Comparison of ENCODE assay signal across 25 mouse cellular contexts in the genomic region with DNA sequence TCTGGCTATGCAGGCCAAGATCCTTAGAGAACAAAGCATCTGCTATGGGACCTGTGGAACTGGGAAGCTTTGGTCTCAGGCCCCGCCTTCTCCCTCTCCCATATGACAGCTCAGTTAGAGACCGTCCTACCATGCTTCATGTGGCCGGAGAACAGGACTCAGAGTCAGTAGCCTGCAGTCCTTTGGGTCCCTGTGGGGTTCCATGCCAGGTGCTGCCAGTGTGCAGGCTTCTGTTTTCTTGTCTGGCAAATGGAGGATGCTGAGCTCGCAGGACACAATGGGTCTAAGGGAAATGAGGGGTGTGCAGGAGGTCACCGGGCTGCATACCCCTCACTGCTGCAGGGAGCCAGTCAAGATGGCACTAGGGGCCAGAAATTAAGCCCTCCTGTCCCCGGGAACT. TPM values are rescaled to one million over a fixed set of nuclear protein-coding genes. Genes with fewer than 3 reads are reported as not detected.
DNase-seq lines count a peak whose midpoint lies in the region; ATAC-seq and TF ChIP-seq lines count a peak whose summit lies in the region.
"Had no signal": no experiment of that assay in that cellular context is flagged by ENCODE, and none has a peak within 500 bp of the region (broad histone marks: within the 10 kb centered on the region; RNA-seq: fewer than 3 reads in every experiment).

No protein-coding gene starts in this region.

- H3K9me3 ChIP-seq in forebrain, embryonic 15.5 days, result no peaks in the 10 kb centered on the region
- H3K9me3 ChIP-seq in forebrain, embryonic 12.5 days, result no peaks in the 10 kb centered on the region
- H3K9me3 ChIP-seq in hindbrain, embryonic 15.5 days, result no peaks in the 10 kb centered on the region
- H3K9me3 ChIP-seq: embryonic facial prominence, embryonic 13.5 days; limb, embryonic 13.5 days; lung, embryonic 15.5 days; midbrain, embryonic 10.5 days; midbrain, embryonic 15.5 days; neural tube, embryonic 15.5 days; stomach, embryonic 15.5 days had no signal

- no peaks in the 10 kb centered on the region for H3K27me3 ChIP-seq in cerebellum, adult 2 months (ENCODE audit: control insufficient read depth, insufficient read depth, low read length)
- no peaks in the 10 kb centered on the region for H3K27me3 ChIP-seq in forebrain, embryonic 15.5 days
- H3K27me3 ChIP-seq in forebrain, embryonic 12.5 days, result no peaks in the 10 kb centered on the region
- H3K27me3 ChIP-seq in hindbrain, embryonic 15.5 days, result no peaks in the 10 kb centered on the region
- H3K27me3 ChIP-seq: embryonic facial prominence, embryonic 13.5 days; limb, embryonic 13.5 days; lung, embryonic 15.5 days; midbrain, embryonic 15.5 days; neural tube, embryonic 15.5 days; Patski; stomach, embryonic 15.5 days had no signal

- no peak overlapping the region for H3K4me2 ChIP-seq in forebrain, embryonic 15.5 days (replicated peaks)
- H3K4me2 ChIP-seq in forebrain, embryonic 12.5 days, result no peak overlapping the region
- no peak overlapping the region for H3K4me2 ChIP-seq in hindbrain, embryonic 15.5 days
- H3K4me2 ChIP-seq: embryonic facial prominence, embryonic 13.5 days; limb, embryonic 13.5 days; liver, embryonic 11.5 days; lung, embryonic 15.5 days; midbrain, embryonic 15.5 days; neural tube, embryonic 15.5 days; stomach, embryonic 15.5 days had no signal

- TF ChIP-seq POLR2A in cerebellum, adult 2 months (IDR thresholded peaks at IDR 0.05; ENCODE audit: borderline replicate concordance, insufficient read depth, low read length), result no peak

- TF ChIP-seq CTCF in cerebellum, adult 2 months (IDR thresholded peaks at IDR 0.05; ENCODE audit: borderline replicate concordance, insufficient read depth, low read depth, low read length), result no peak

- no peak for ATAC-seq in forebrain, embryonic 15.5 days (replicated peaks)
- no peak for ATAC-seq in forebrain, embryonic 12.5 days (ENCODE audit: low FRiP score)
- ATAC-seq in hindbrain, embryonic 15.5 days (ENCODE audit: low FRiP score, low read depth), result no peak
- ATAC-seq: intestine, embryonic 16.5 days; Patski had no signal

- no peak overlapping the region for H3K9ac ChIP-seq in forebrain, embryonic 15.5 days (replicated peaks)
- H3K9ac ChIP-seq in forebrain, embryonic 12.5 days, result no peak overlapping the region
- no peak overlapping the region for H3K9ac ChIP-seq in hindbrain, embryonic 15.5 days
- H3K9ac ChIP-seq: embryonic facial prominence, embryonic 13.5 days; limb, embryonic 13.5 days; lung, embryonic 15.5 days; midbrain, embryonic 15.5 days; neural tube, embryonic 15.5 days; stomach, embryonic 15.5 days had no signal

- DNase-seq in cerebellum, adult 2 months, result peak in 1 of 2 experiments; percentile 41
- DNase-seq in cerebellum, adult 18-20 months, result no peak
- DNase-seq in brain, adult 2 months (ENCODE audit: low read depth, low spot score), result peak; percentile 41
- DNase-seq in kidney, postnatal 25 days, result no peak
- DNase-seq: adrenal gland, postnatal 10 days; gastrocnemius, postnatal 10 days; heart, postnatal 14 days; kidney, adult 8-10 months; layer of hippocampus, adult 9-11 months; right cerebral cortex, postnatal 14 days had no signal

- peaks cover 81% of the 10 kb centered on the region for H3K36me3 ChIP-seq in forebrain, embryonic 15.5 days
- H3K36me3 ChIP-seq in forebrain, embryonic 12.5 days (replicated peaks), result peaks cover 92% of the 10 kb centered on the region
- H3K36me3 ChIP-seq in hindbrain, embryonic 15.5 days, result peaks cover 89% of the 10 kb centered on the region

- peaks cover 60% of the 10 kb centered on the region for H3K4me1 ChIP-seq in cerebellum, adult 2 months (ENCODE audit: control insufficient read depth, insufficient read depth, low read length)
- 0 out of 2 replicates have a peak, but pooled peaks cover 4% of the 10 kb centered on the region for H3K4me1 ChIP-seq in forebrain, embryonic 15.5 days
- no peaks in the 10 kb centered on the region for H3K4me1 ChIP-seq in forebrain, embryonic 12.5 days
- H3K4me1 ChIP-seq in hindbrain, embryonic 15.5 days (replicated peaks), result 0 out of 2 replicates have a peak, but pooled peaks cover 5% of the 10 kb centered on the region
- H3K4me1 ChIP-seq: limb, embryonic 13.5 days; lung, embryonic 15.5 days; midbrain, embryonic 15.5 days; neural tube, embryonic 15.5 days had no signal

- no peak overlapping the region for H3K4me3 ChIP-seq in cerebellum, adult 2 months (replicated peaks; ENCODE audit: insufficient read depth, low read depth, low read length)
- no peak overlapping the region for H3K4me3 ChIP-seq in forebrain, embryonic 15.5 days
- H3K4me3 ChIP-seq in forebrain, embryonic 12.5 days (replicated peaks), result no peak overlapping the region
- H3K4me3 ChIP-seq in hindbrain, embryonic 15.5 days, result no peak overlapping the region
- H3K4me3 ChIP-seq: embryonic facial prominence, embryonic 13.5 days; limb, embryonic 13.5 days; lung, embryonic 15.5 days; midbrain, embryonic 10.5 days; midbrain, embryonic 15.5 days; neural tube, embryonic 15.5 days; stomach, embryonic 15.5 days had no signal

- H3K27ac ChIP-seq in cerebellum, adult 2 months (ENCODE audit: insufficient read depth, low read length), result peak overlapping the region; percentile 73
- H3K27ac ChIP-seq in forebrain, embryonic 15.5 days (replicated peaks), result peak overlapping the region; percentile 44
- no peak overlapping the region for H3K27ac ChIP-seq in forebrain, embryonic 12.5 days
- peak overlapping the region; percentile 47; the same call in 1 of the 2 replicates for H3K27ac ChIP-seq in hindbrain, embryonic 15.5 days (replicated peaks)
- H3K27ac ChIP-seq: embryonic facial prominence, embryonic 13.5 days; kidney, postnatal 0 days; limb, embryonic 13.5 days; lung, embryonic 15.5 days; midbrain, embryonic 15.5 days; neural tube, embryonic 15.5 days; stomach, embryonic 15.5 days had no signal

- WGBS in cerebellum, adult 2 months, result 23% methylated on average over 6 of the region's 6 CpGs
- 81% methylated on average over 6 of the region's 6 CpGs for WGBS in forebrain, embryonic 15.5 days
- 85% methylated on average over 6 of the region's 6 CpGs for WGBS in forebrain, embryonic 12.5 days
- 59% methylated on average over 6 of the region's 6 CpGs for WGBS in hindbrain, embryonic 15.5 days

RNA-seq across cellular contexts. Expression of a gene that starts 16.6 kb away (rescaled TPM):
- polyA plus RNA-seq in cerebellum, adult 2 months (2012; rRNA removed), result 0.10 TPM in 2 replicates
- polyA plus RNA-seq in forebrain, embryonic 15.5 days (2015; fragmentation: Nextera tagmentation; extraction: Ambion mirVana), result 0.10 TPM in 1 of 2 replicates, not detected in the other
- not detected in 2 replicates for polyA plus RNA-seq in forebrain, embryonic 12.5 days (2016; fragmentation: Nextera tagmentation; extraction: Ambion mirVana)
- polyA plus RNA-seq in hindbrain, embryonic 15.5 days (2015; fragmentation: Nextera tagmentation; extraction: Ambion mirVana), result 0.14 and 0.22 TPM in 2 replicates
- polyA plus RNA-seq: embryonic facial prominence, embryonic 13.5 days; heart, embryonic 14.5 days; kidney, postnatal 0 days; liver, embryonic 11.5 days; lung, embryonic 15.5 days; midbrain, embryonic 10.5 days; Patski had no signal

RNA-seq across cellular contexts. Expression of a gene that starts 33.6 kb away (rescaled TPM):
- 133 and 151 TPM in 2 replicates for polyA plus RNA-seq in cerebellum, adult 2 months (2012; rRNA removed)
- 84.6 and 87.8 TPM in 2 replicates for polyA plus RNA-seq in forebrain, embryonic 15.5 days (2015; fragmentation: Nextera tagmentation; extraction: Ambion mirVana)
- 55.2 and 62.6 TPM in 2 replicates for polyA plus RNA-seq in forebrain, embryonic 12.5 days (2016; fragmentation: Nextera tagmentation; extraction: Ambion mirVana)
- polyA plus RNA-seq in hindbrain, embryonic 15.5 days (2015; fragmentation: Nextera tagmentation; extraction: Ambion mirVana), result 90.6 and 93.2 TPM in 2 replicates

RNA-seq across cellular contexts. Expression of a gene that starts 37.0 kb away (rescaled TPM):
- 32.4 and 32.6 TPM in 2 replicates for polyA plus RNA-seq in cerebellum, adult 2 months (2012; rRNA removed)
- 41.8 and 42.3 TPM in 2 replicates for polyA plus RNA-seq in forebrain, embryonic 15.5 days (2015; fragmentation: Nextera tagmentation; extraction: Ambion mirVana)
- polyA plus RNA-seq in forebrain, embryonic 12.5 days (2016; fragmentation: Nextera tagmentation; extraction: Ambion mirVana), result 46.9 and 50.9 TPM in 2 replicates
- polyA plus RNA-seq in hindbrain, embryonic 15.5 days (2015; fragmentation: Nextera tagmentation; extraction: Ambion mirVana), result 41.6 and 42.8 TPM in 2 replicates

RNA-seq across cellular contexts. Expression of a gene that starts 40.7 kb away (rescaled TPM):
- polyA plus RNA-seq in cerebellum, adult 2 months (2012; rRNA removed), result 0.48 TPM in 1 of 2 replicates, not detected in the other
- 0.60 and 0.92 TPM in 2 replicates for polyA plus RNA-seq in forebrain, embryonic 15.5 days (2015; fragmentation: Nextera tagmentation; extraction: Ambion mirVana)
- polyA plus RNA-seq in forebrain, embryonic 12.5 days (2016; fragmentation: Nextera tagmentation; extraction: Ambion mirVana), result 0.61 and 0.64 TPM in 2 replicates
- 2.6 and 2.7 TPM in 2 replicates for polyA plus RNA-seq in hindbrain, embryonic 15.5 days (2015; fragmentation: Nextera tagmentation; extraction: Ambion mirVana)
- polyA plus RNA-seq: embryonic facial prominence, embryonic 13.5 days; Patski had no signal

RNA-seq across cellular contexts. Expression of a gene that starts 49.9 kb away (rescaled TPM):
- 1.1 and 1.5 TPM in 2 replicates for polyA plus RNA-seq in cerebellum, adult 2 months (2012; rRNA removed)
- polyA plus RNA-seq in forebrain, embryonic 15.5 days (2015; fragmentation: Nextera tagmentation; extraction: Ambion mirVana), result 0.50 and 0.68 TPM in 2 replicates
- polyA plus RNA-seq in forebrain, embryonic 12.5 days (2016; fragmentation: Nextera tagmentation; extraction: Ambion mirVana), result 0.32 TPM in 2 replicates
- 1.1 and 2.2 TPM in 2 replicates for polyA plus RNA-seq in hindbrain, embryonic 15.5 days (2015; fragmentation: Nextera tagmentation; extraction: Ambion mirVana)
- polyA plus RNA-seq: heart, embryonic 14.5 days; midbrain, embryonic 10.5 days; Patski had no signal
